Mouse (Mus musculus): ENCODE data around the gene Ppara.
"Not testable (repeated sequence)": the region's sequence is repeated elsewhere in the genome, so short reads cannot be mapped to it uniquely, and the experiment has no call there.

Gene Ppara

GRCm38 (mm10) chr15:85757768-85758167, 23.0 kb downstream of the Ppara start:
- DNase-seq (ENCODE audit: low read depth), result no peak

GRCm38 (mm10) chr15:85762761-85763160, 28.0 kb downstream of the Ppara start:
- no peak for DNase-seq (ENCODE audit: low read depth)

- DNase-seq (ENCODE audit: low read depth), result no peak
Measured at GRCm38 (mm10) chr15:85765022-85765421, 30.2 kb downstream of the Ppara start.

- DNase-seq (ENCODE audit: low read depth), result no peak
Measured at GRCm38 (mm10) chr15:85766677-85767076, 31.9 kb downstream of the Ppara start.

GRCm38 (mm10) chr15:85768991-85769390, 34.2 kb downstream of the Ppara start:
- DNase-seq (ENCODE audit: low read depth), result no peak

- no peak for DNase-seq (ENCODE audit: low read depth)
Measured at GRCm38 (mm10) chr15:85771306-85772121, 36.7 kb downstream of the Ppara start.

- DNase-seq (ENCODE audit: low read depth), result no peak
Measured at GRCm38 (mm10) chr15:85772146-85772740, 37.5 kb downstream of the Ppara start.

- no peak for DNase-seq (ENCODE audit: low read depth)
Measured at GRCm38 (mm10) chr15:85774419-85774818, 39.6 kb downstream of the Ppara start.

GRCm38 (mm10) chr15:85775001-85775400, 40.2 kb downstream of the Ppara start:
- no peak for DNase-seq (ENCODE audit: low read depth)

- no peak for DNase-seq (ENCODE audit: low read depth)
Measured at GRCm38 (mm10) chr15:85776241-85776640, 41.5 kb downstream of the Ppara start.

GRCm38 (mm10) chr15:85776771-85777170, 42.0 kb downstream of the Ppara start:
- DNase-seq (ENCODE audit: low read depth), result no peak

- not testable (repeated sequence) for DNase-seq (ENCODE audit: low read depth)
Measured at GRCm38 (mm10) chr15:85778891-85779290, 44.1 kb downstream of the Ppara start.

- DNase-seq (ENCODE audit: low read depth), result peak; percentile 8
Measured at GRCm38 (mm10) chr15:85783146-85783545, 48.4 kb downstream of the Ppara start.

- DNase-seq (ENCODE audit: low read depth), result no peak
Measured at GRCm38 (mm10) chr15:85784341-85784740, 49.6 kb downstream of the Ppara start.

GRCm38 (mm10) chr15:85786711-85787110, 51.9 kb downstream of the Ppara start:
- no peak for DNase-seq (ENCODE audit: low read depth)

GRCm38 (mm10) chr15:85787482-85787881, 52.7 kb downstream of the Ppara start:
- no peak for DNase-seq (ENCODE audit: low read depth)

- no peak for DNase-seq (ENCODE audit: low read depth)
Measured at GRCm38 (mm10) chr15:85788051-85788450, 53.3 kb downstream of the Ppara start.

- no peak for DNase-seq (ENCODE audit: low read depth)
Measured at GRCm38 (mm10) chr15:85788633-85789032, 53.9 kb downstream of the Ppara start.

GRCm38 (mm10) chr15:85791449-85791848, 56.7 kb downstream of the Ppara start:
- no peak for DNase-seq (ENCODE audit: low read depth)

- DNase-seq (ENCODE audit: low read depth), result peak; percentile 69
Measured at GRCm38 (mm10) chr15:85792819-85793218, 58.0 kb downstream of the Ppara start.

- DNase-seq (ENCODE audit: low read depth), result no peak
Measured at GRCm38 (mm10) chr15:85795516-85795915, 60.7 kb downstream of the Ppara start.

- DNase-seq (ENCODE audit: low read depth), result no peak
Measured at GRCm38 (mm10) chr15:85798676-85799075, 63.9 kb downstream of the Ppara start.

- DNase-seq (ENCODE audit: low read depth), result no peak
Measured at GRCm38 (mm10) chr15:85802931-85803330, 68.1 kb downstream of the Ppara start.

- DNase-seq (ENCODE audit: low read depth), result no peak
Measured at GRCm38 (mm10) chr15:85806886-85807285, 72.1 kb downstream of the Ppara start.

Measured in 416B (cell line).